Mouse (Mus musculus): ENCODE results near the gene Camsap1. TPM values are rescaled to one million over a fixed set of nuclear protein-coding genes. Genes with fewer than 3 reads are reported as not detected.
A peak's percentile ranks its signal among the peaks of the same experiment; 100 is the strongest.

The Camsap1 gene
- polyA plus RNA-seq, 1 experiment from 2014 or later: 4.2 TPM

DNA sequence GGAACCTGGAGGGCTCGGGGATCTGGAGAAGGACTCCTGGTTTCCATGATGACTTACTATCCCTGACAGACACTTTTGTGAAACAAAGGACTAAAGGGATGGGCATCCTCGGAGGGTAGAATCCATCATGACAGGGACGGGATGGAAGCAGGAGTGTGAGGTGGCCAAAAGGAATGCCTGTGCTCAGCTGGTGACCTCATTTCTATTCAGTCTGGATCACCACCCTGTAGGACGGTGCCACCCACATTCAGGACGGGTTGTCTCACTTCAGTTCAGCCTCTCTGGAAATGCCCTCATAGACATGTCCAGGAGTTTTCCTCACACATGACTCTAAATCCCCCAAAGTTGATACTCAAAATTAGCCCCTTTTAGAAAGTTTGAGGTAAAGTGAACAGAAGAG is 3.5 kb upstream of the Camsap1 start:
- Histone ChIP-seq H3K9ac (ENCODE audit: low read depth, low read length) (no peak overlapping the region), H3K4me1 (ENCODE audit: control insufficient read depth, insufficient read depth, low read length) (peaks cover 8% of the 10 kb centered on the region), H3K36me3 (ENCODE audit: control insufficient read depth, insufficient read depth, low read length) (no peaks in the 10 kb centered on the region), H3K4me2 (ENCODE audit: low read depth, low read length) (no peak overlapping the region), H3K9me3 (ENCODE audit: control insufficient read depth, low read length) (no peaks in the 10 kb centered on the region), H3K27ac (ENCODE audit: low read length) (no peak overlapping the region), H3K4me3 (ENCODE audit: low read length) (no peak overlapping the region), H3K27me3 (replicated peaks; ENCODE audit: control insufficient read depth, insufficient read depth, low read length) (no peaks in the 10 kb centered on the region)
- whole genome bisulfite sequencing: 72% methylated on average over 5 of the region's 5 CpGs
- no peak for ATAC-seq

DNA sequence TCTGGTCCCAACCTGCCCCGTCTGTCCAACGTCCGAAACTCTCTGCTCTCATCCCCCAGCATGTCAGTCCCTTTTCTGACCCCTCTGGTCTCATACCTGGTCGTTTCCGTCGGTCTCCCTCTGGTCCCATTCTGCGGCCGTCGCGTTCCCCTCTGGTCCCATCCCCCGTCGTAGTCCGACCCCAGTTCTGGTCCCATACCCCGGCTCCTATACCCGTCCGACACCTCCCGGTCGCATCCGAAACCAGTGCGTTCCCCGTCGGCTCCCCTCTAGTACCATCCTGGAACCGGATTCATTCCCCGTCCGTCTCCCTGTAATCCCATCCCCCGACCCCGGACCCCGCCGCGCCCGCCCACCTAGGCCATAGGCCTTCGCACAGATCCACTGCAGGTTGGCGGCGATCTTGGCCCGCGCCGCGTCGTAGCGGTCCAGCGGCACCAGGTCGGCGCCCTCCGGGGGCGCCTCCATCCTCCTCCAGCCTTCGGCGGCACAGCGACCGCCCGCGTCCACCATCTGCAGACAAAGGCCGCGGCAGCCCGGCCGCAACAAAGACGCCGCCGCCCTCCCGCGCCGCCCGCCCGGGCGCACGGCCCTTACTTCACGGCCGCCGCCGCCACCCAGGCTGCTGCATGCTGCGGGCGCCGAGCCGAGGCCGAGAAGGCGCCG is 523 bp downstream of the Camsap1 start:
- Histone ChIP-seq H3K9me3 (ENCODE audit: control insufficient read depth, low read length) (no peaks in the 10 kb centered on the region), H3K9ac (ENCODE audit: low read depth, low read length) (peak overlapping the region; percentile 90), H3K4me1 (ENCODE audit: control insufficient read depth, insufficient read depth, low read length) (peaks cover 35% of the 10 kb centered on the region), H3K36me3 (ENCODE audit: control insufficient read depth, insufficient read depth, low read length) (no peaks in the 10 kb centered on the region), H3K27me3 (replicated peaks; ENCODE audit: control insufficient read depth, insufficient read depth, low read length) (no peaks in the 10 kb centered on the region), H3K4me2 (ENCODE audit: low read depth, low read length) (peak overlapping the region; percentile 92), H3K4me3 (ENCODE audit: low read length) (peak overlapping the region; percentile 94), H3K27ac (ENCODE audit: low read length) (peak overlapping the region; percentile 76)
- under 1% methylated on average over 75 of the region's 76 CpGs for WGBS
- ATAC-seq: peak; percentile 11; the same call in 1 of the 2 replicates

DNA sequence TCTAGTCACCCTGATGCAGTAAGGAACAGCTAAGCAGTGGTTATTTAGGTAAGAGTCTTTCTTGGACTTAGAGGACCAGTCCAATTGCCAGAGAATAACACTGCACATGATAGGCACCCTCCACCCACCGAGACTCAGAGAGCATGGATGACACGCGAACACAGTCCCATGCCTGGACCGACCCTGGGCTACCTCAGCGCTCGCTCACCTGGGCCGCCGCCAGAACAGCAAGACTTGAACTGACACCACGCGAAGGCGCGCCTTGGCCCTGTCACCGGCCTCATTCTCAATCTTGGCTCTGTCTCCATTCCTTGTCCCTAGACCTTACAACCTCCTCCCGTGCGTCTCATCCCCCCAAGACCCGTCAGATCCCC is 1.0 kb downstream of the Camsap1 start:
- H3K27me3 ChIP-seq (replicated peaks; ENCODE audit: control insufficient read depth, insufficient read depth, low read length): no peaks in the 10 kb centered on the region
- peak overlapping the region; percentile 92 for H3K4me2 ChIP-seq (ENCODE audit: low read depth, low read length)
- peaks cover 35% of the 10 kb centered on the region for H3K4me1 ChIP-seq (ENCODE audit: control insufficient read depth, insufficient read depth, low read length)
- peak overlapping the region; percentile 94 for H3K4me3 ChIP-seq (ENCODE audit: low read length)
- H3K27ac ChIP-seq (ENCODE audit: low read length): no peak overlapping the region
- H3K9ac ChIP-seq (ENCODE audit: low read depth, low read length): peak overlapping the region; percentile 90
- WGBS: 0% methylated on average over 16 of the region's 16 CpGs
- no peaks in the 10 kb centered on the region for H3K9me3 ChIP-seq (ENCODE audit: control insufficient read depth, low read length)
- no peaks in the 10 kb centered on the region for H3K36me3 ChIP-seq (ENCODE audit: control insufficient read depth, insufficient read depth, low read length)
- ATAC-seq: no peak

DNA sequence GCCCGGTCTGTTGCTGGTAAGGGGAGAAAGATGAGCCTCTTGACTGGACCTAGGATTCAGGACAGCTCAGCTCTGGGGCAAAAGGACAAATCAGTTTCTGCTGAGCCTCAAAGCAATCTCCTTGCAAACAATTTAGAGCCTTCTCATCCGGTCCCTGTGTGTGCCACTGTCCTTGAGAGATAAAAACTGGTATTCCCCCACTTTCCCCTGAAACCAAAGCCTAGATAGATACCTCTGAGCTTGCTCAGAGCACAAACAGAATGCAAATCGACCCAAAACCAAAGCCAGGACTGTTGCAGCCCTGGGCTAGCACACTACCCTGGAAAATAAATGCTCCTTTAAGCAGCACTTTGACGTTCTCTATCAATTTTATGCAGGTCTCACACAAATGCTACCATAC is 4.1 kb downstream of the Camsap1 start:
- peaks cover 33% of the 10 kb centered on the region for H3K4me1 ChIP-seq (ENCODE audit: control insufficient read depth, insufficient read depth, low read length)
- no peaks in the 10 kb centered on the region for H3K27me3 ChIP-seq (replicated peaks; ENCODE audit: control insufficient read depth, insufficient read depth, low read length)
- H3K27ac ChIP-seq (ENCODE audit: low read length): no peak overlapping the region
- no peak overlapping the region for H3K9ac ChIP-seq (ENCODE audit: low read depth, low read length)
- no peak for ATAC-seq
- H3K9me3 ChIP-seq (ENCODE audit: control insufficient read depth, low read length): no peaks in the 10 kb centered on the region
- H3K36me3 ChIP-seq (ENCODE audit: control insufficient read depth, insufficient read depth, low read length): no peaks in the 10 kb centered on the region
- WGBS: 75% methylated on average over 4 of the region's 4 CpGs
- H3K4me3 ChIP-seq (ENCODE audit: low read length): no peak overlapping the region
- H3K4me2 ChIP-seq (ENCODE audit: low read depth, low read length): no peak overlapping the region

DNA sequence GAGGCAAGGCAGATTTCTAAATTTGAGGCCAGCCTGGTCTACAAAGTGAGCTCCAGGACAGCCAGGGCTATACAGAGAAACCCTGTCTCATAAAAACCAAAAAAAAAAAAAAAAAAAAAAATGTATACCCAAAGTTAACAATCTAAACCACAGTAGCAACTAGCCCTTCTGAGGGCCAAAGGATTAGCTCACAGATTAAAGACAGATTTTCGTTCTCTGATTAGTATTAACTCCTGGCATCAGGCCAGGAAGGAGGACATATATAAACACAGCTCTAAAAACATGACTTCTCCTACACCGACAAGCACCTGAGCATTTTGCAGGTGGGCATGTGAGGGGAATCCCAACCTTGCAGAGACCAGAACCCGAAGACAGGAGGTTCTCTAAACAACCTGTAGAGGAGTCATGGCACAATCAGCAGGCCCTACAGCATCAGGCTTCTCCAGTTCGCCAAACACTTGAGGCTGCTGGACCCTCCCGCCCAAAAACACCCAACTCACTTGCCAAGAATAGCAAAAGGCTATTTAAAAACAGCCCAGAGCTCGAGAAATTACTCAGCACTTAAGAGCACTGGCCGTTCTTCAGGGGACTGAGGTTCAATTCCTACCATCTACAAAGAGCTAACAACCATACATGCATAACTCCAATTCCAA is 5.4 kb downstream of the Camsap1 start:
- H3K4me2 ChIP-seq (ENCODE audit: low read depth, low read length): no peak overlapping the region
- H3K27ac ChIP-seq (ENCODE audit: low read length): no peak overlapping the region
- no peaks in the 10 kb centered on the region for H3K9me3 ChIP-seq (ENCODE audit: control insufficient read depth, low read length)
- H3K9ac ChIP-seq (ENCODE audit: low read depth, low read length): no peak overlapping the region
- ATAC-seq: no peak
- no peak overlapping the region for H3K4me3 ChIP-seq (ENCODE audit: low read length)
- peaks cover 31% of the 10 kb centered on the region for H3K4me1 ChIP-seq (ENCODE audit: control insufficient read depth, insufficient read depth, low read length)
- WGBS: 63% methylated on average over 7 of the region's 7 CpGs
- H3K36me3 ChIP-seq (ENCODE audit: control insufficient read depth, insufficient read depth, low read length): no peaks in the 10 kb centered on the region
- no peaks in the 10 kb centered on the region for H3K27me3 ChIP-seq (replicated peaks; ENCODE audit: control insufficient read depth, insufficient read depth, low read length)

DNA sequence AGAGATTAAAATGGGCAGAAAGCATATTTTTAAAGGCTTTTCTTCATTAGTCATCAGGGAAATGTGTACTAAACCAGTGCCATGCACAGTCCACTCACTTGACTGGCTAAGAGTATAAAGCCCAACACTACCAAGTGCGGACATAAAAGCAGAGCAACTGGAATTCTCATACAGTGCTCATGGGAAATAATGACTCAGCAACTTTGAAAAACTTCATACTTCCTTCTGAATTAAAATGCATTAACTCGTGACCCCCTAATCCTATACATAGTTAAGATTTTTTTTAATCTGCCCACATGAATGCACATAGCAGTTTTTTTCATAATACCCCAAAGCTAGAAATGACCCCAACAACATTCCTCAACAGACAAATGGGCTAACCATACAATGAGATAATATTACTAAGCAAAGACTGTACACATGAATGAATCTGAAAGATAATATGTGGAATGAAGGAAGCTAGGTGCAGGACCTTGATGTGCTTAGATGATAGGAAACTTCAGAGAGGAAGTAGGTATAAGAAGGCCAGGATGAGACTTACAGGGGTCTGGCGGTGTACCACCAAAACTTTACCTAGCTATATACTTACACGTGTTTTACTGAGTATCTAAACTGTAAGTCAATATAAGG is 7.8 kb downstream of the Camsap1 start:
- H3K4me3 ChIP-seq (ENCODE audit: low read length): no peak overlapping the region
- peaks cover 23% of the 10 kb centered on the region for H3K4me1 ChIP-seq (ENCODE audit: control insufficient read depth, insufficient read depth, low read length)
- no peaks in the 10 kb centered on the region for H3K9me3 ChIP-seq (ENCODE audit: control insufficient read depth, low read length)
- ATAC-seq: no peak
- WGBS: 87% methylated on average over 4 of the region's 4 CpGs
- H3K27ac ChIP-seq (ENCODE audit: low read length): no peak overlapping the region
- no peak overlapping the region for H3K9ac ChIP-seq (ENCODE audit: low read depth, low read length)
- no peak overlapping the region for H3K4me2 ChIP-seq (ENCODE audit: low read depth, low read length)
- no peaks in the 10 kb centered on the region for H3K36me3 ChIP-seq (ENCODE audit: control insufficient read depth, insufficient read depth, low read length)
- no peaks in the 10 kb centered on the region for H3K27me3 ChIP-seq (replicated peaks; ENCODE audit: control insufficient read depth, insufficient read depth, low read length)

DNA sequence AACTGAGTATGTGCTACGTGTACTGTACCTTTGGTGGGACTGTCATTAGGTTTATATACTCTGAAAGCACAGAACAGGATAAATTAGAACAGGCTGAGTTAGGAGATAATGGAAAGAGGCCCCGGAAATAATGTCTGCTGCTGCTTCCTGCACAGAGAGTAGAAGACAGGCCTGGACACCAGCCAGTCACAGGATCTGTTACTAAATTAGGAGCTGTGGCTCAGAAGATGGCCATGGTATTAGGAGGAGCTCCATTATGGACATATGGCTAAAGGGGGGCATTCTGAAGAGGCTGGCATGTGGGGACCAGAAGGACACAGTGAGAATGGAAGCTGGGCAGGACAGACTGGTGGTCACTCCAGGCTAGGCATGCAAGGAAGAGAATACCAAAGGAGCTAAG is 12.7 kb downstream of the Camsap1 start:
- ATAC-seq: no peak
- Histone ChIP-seq H3K9me3 (ENCODE audit: control insufficient read depth, low read length) (no peaks in the 10 kb centered on the region), H3K4me1 (ENCODE audit: control insufficient read depth, insufficient read depth, low read length) (peaks cover 8% of the 10 kb centered on the region; the same call in 1 of the 2 replicates), H3K27ac (ENCODE audit: low read length) (no peak overlapping the region), H3K4me3 (ENCODE audit: low read length) (no peak overlapping the region), H3K9ac (ENCODE audit: low read depth, low read length) (no peak overlapping the region), H3K4me2 (ENCODE audit: low read depth, low read length) (no peak overlapping the region), H3K36me3 (ENCODE audit: control insufficient read depth, insufficient read depth, low read length) (peaks cover 4% of the 10 kb centered on the region; the same call in 1 of the 2 replicates), H3K27me3 (replicated peaks; ENCODE audit: control insufficient read depth, insufficient read depth, low read length) (no peaks in the 10 kb centered on the region)
- WGBS: 61% methylated on average over 2 of the region's 2 CpGs

DNA sequence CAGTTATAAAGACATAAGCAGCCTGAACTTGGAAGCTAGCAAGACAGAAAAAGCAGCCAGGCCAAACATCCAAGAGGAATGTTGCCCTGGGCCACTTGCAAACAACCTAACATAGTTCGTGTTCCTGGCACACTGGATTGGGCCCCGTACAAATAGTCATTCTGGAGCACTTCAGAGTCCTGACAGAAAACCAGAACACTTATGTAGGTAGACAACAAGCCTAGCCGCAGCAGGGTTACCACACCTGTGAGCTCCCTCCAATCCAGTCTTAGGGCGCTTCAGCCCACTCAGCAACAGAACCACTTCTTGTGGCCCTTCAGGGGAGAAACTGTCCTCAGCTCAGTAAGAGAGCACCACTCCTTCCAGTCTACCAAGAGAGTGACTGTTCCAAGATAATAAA is 13.8 kb downstream of the Camsap1 start:
- H3K9me3 ChIP-seq (ENCODE audit: control insufficient read depth, low read length): no peaks in the 10 kb centered on the region
- H3K27ac ChIP-seq (ENCODE audit: low read length): no peak overlapping the region
- no peaks in the 10 kb centered on the region for H3K27me3 ChIP-seq (replicated peaks; ENCODE audit: control insufficient read depth, insufficient read depth, low read length)
- ATAC-seq: no peak
- H3K4me3 ChIP-seq (ENCODE audit: low read length): no peak overlapping the region
- peaks cover 6% of the 10 kb centered on the region for H3K36me3 ChIP-seq (ENCODE audit: control insufficient read depth, insufficient read depth, low read length)
- no peak overlapping the region for H3K4me2 ChIP-seq (ENCODE audit: low read depth, low read length)
- 87% methylated on average over 4 of the region's 4 CpGs for WGBS
- H3K4me1 ChIP-seq (ENCODE audit: control insufficient read depth, insufficient read depth, low read length): peaks cover 8% of the 10 kb centered on the region; the same call in 1 of the 2 replicates
- no peak overlapping the region for H3K9ac ChIP-seq (ENCODE audit: low read depth, low read length)

DNA sequence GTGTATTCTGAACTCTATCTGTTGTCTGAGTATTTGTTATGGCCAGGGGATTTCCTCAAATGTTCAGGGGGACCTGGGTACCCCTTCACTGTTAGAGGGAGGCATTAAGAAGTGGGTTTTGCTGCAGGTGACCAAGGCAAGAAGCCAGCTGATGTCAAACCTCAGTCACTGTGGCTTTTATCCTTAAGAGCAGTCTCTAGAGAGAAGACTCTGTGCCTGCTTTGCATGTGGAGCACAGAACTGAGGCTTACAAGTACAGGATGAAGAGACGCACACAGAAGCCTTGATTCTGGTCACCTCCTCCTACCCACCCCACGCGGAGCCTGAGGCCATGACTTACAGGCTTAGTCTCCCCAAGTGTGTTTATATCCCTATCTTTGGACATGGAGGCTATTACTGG is 33.8 kb downstream of the Camsap1 start:
- Histone ChIP-seq H3K4me3 (ENCODE audit: low read length) (no peak overlapping the region), H3K27me3 (replicated peaks; ENCODE audit: control insufficient read depth, insufficient read depth, low read length) (no peaks in the 10 kb centered on the region), H3K4me2 (ENCODE audit: low read depth, low read length) (no peak overlapping the region), H3K27ac (ENCODE audit: low read length) (no peak overlapping the region), H3K9ac (ENCODE audit: low read depth, low read length) (no peak overlapping the region), H3K9me3 (ENCODE audit: control insufficient read depth, low read length) (no peaks in the 10 kb centered on the region), H3K36me3 (ENCODE audit: control insufficient read depth, insufficient read depth, low read length) (peaks cover 3% of the 10 kb centered on the region; the same call in 1 of the 2 replicates), H3K4me1 (ENCODE audit: control insufficient read depth, insufficient read depth, low read length) (no peaks in the 10 kb centered on the region)
- ATAC-seq: no peak
- WGBS: 95% methylated on average over 3 of the region's 3 CpGs

All from intestine, embryonic 16.5 days (tissue).